Mouse (Mus musculus): Measurements from ENCODE around the gene Macrod1. TPM values are rescaled to one million over a fixed set of nuclear protein-coding genes. Genes with fewer than 3 reads are reported as not detected.

Macrod1 gene
- total RNA-seq, 1 experiment from 2014 or later, result 7.9 TPM

GRCm38 (mm10) chr19:7136016-7136415 lies 79.4 kb downstream of the Macrod1 start:
- no peak for ATAC-seq (replicated peaks; ENCODE audit: low read depth, poor library complexity, severe bottlenecking)

- ATAC-seq (replicated peaks; ENCODE audit: low read depth, poor library complexity, severe bottlenecking), result no peak
These were observed 80.3 kb downstream of the Macrod1 start for GRCm38 (mm10) chr19:7136714-7137498.

GRCm38 (mm10) chr19:7138327-7138726 lies 81.7 kb downstream of the Macrod1 start:
- no peak for ATAC-seq (replicated peaks; ENCODE audit: low read depth, poor library complexity, severe bottlenecking)

- no peak for ATAC-seq (replicated peaks; ENCODE audit: low read depth, poor library complexity, severe bottlenecking)
These were observed 82.7 kb downstream of the Macrod1 start for GRCm38 (mm10) chr19:7139321-7139720.

GRCm38 (mm10) chr19:7140373-7140772 lies 83.8 kb downstream of the Macrod1 start:
- ATAC-seq (replicated peaks; ENCODE audit: low read depth, poor library complexity, severe bottlenecking), result no peak

- no peak for ATAC-seq (replicated peaks; ENCODE audit: low read depth, poor library complexity, severe bottlenecking)
These were observed 84.3 kb downstream of the Macrod1 start for GRCm38 (mm10) chr19:7140856-7141421.

GRCm38 (mm10) chr19:7142207-7142915 lies 85.8 kb downstream of the Macrod1 start:
- no peak for ATAC-seq (replicated peaks; ENCODE audit: low read depth, poor library complexity, severe bottlenecking)

- ATAC-seq (replicated peaks; ENCODE audit: low read depth, poor library complexity, severe bottlenecking), result peak; percentile 84
These were observed 87.2 kb downstream of the Macrod1 start for GRCm38 (mm10) chr19:7143854-7144253.

- no peak for ATAC-seq (replicated peaks; ENCODE audit: low read depth, poor library complexity, severe bottlenecking)
These were observed 87.8 kb downstream of the Macrod1 start for GRCm38 (mm10) chr19:7144458-7144857.

GRCm38 (mm10) chr19:7146376-7146775 lies 89.8 kb downstream of the Macrod1 start:
- no peak for ATAC-seq (replicated peaks; ENCODE audit: low read depth, poor library complexity, severe bottlenecking)

- no peak for ATAC-seq (replicated peaks; ENCODE audit: low read depth, poor library complexity, severe bottlenecking)
These were observed 91.5 kb downstream of the Macrod1 start for GRCm38 (mm10) chr19:7148096-7148495.

GRCm38 (mm10) chr19:7148541-7149085 lies 92.0 kb downstream of the Macrod1 start:
- ATAC-seq (replicated peaks; ENCODE audit: low read depth, poor library complexity, severe bottlenecking), result no peak

GRCm38 (mm10) chr19:7149158-7149685 lies 92.6 kb downstream of the Macrod1 start:
- no peak for ATAC-seq (replicated peaks; ENCODE audit: low read depth, poor library complexity, severe bottlenecking)

GRCm38 (mm10) chr19:7151300-7151926 lies 94.8 kb downstream of the Macrod1 start:
- no peak for ATAC-seq (replicated peaks; ENCODE audit: low read depth, poor library complexity, severe bottlenecking)

- ATAC-seq (replicated peaks; ENCODE audit: low read depth, poor library complexity, severe bottlenecking), result no peak
These were observed 95.5 kb downstream of the Macrod1 start for GRCm38 (mm10) chr19:7151927-7152653.

GRCm38 (mm10) chr19:7153232-7153631 lies 96.6 kb downstream of the Macrod1 start:
- peak; percentile 51; the same call in 1 of the 2 replicates for ATAC-seq (replicated peaks; ENCODE audit: low read depth, poor library complexity, severe bottlenecking)

GRCm38 (mm10) chr19:7155196-7155595 lies 98.6 kb downstream of the Macrod1 start:
- ATAC-seq (replicated peaks; ENCODE audit: low read depth, poor library complexity, severe bottlenecking), result no peak

GRCm38 (mm10) chr19:7157734-7158133 lies 101.1 kb downstream of the Macrod1 start:
- ATAC-seq (replicated peaks; ENCODE audit: low read depth, poor library complexity, severe bottlenecking), result no peak

- ATAC-seq (replicated peaks; ENCODE audit: low read depth, poor library complexity, severe bottlenecking), result 0 out of 2 replicates have a peak, but pooled peaks have one; percentile 46
These were observed 103.7 kb downstream of the Macrod1 start for GRCm38 (mm10) chr19:7160151-7160906.
